Mouse (Mus musculus) midbrain, embryonic 15.5 days (tissue): ENCODE results near the gene Carmil1. TPM values are rescaled to one million over a fixed set of nuclear protein-coding genes. Genes with fewer than 3 reads are reported as not detected.

Experiments
- ATAC-seq: fragments of 200-750 bp; cut with Nextera tagmentation; replicated peaks from 2 replicates; pipeline ENCODE4 v1.8.0; 2017; ENCODE audit warnings: moderate TSS enrichment
- H3K27ac ChIP-seq: fragments of 300-500 bp; sonication (generic); 2 replicates; pipeline ENCODE4 v1.5.1; 2015; ENCODE audit warnings: mild to moderate bottlenecking, inconsistent platforms
- H3K27me3 ChIP-seq: fragments of 300-500 bp; sonication (generic); replicated peaks from 2 replicates; pipeline ENCODE4 v1.6.1; 2015; ENCODE audit warnings: inconsistent platforms
- H3K36me3 ChIP-seq: fragments of 300-500 bp; sonication (generic); replicated peaks from 2 replicates; pipeline ENCODE4 v1.6.1; 2015; ENCODE audit warnings: inconsistent platforms
- H3K4me1 ChIP-seq: fragments of 300-500 bp; sonication (generic); 2 replicates; pipeline ENCODE4 v1.6.1; 2015; ENCODE audit warnings: inconsistent platforms
- H3K4me2 ChIP-seq: fragments of 300-500 bp; sonication (generic); 2 replicates; pipeline ENCODE4 v1.6.1; 2015; ENCODE audit warnings: inconsistent platforms, mild to moderate bottlenecking, moderate library complexity
- H3K4me3 ChIP-seq: fragments of 300-500 bp; sonication (generic); 2 replicates; pipeline ENCODE4 v1.5.1; 2015; ENCODE audit warnings: mild to moderate bottlenecking, inconsistent platforms
- H3K9ac ChIP-seq: fragments of 300-500 bp; sonication (generic); 2 replicates; pipeline ENCODE4 v1.6.1; 2015; ENCODE audit warnings: mild to moderate bottlenecking, inconsistent platforms
- H3K9me3 ChIP-seq: fragments of 300-500 bp; sonication (generic); 2 replicates; pipeline ENCODE4 v1.6.1; 2016; ENCODE audit warnings: inconsistent platforms
- WGBS: fragments of 180-500 bp; shearing (Covaris S2); methylation state at CpG from one replicate; pipeline ENCODE4 v1.1.7; 2015; ENCODE audit warnings: mixed read lengths; 5-methylcytosine and 5-hydroxymethylcytosine counted together
- polyA plus RNA-seq: library from polyadenylated mRNA; unstranded; fragments of >200 nt; fragmentation: Nextera tagmentation; extraction: Ambion mirVana; gene quantifications from 2 replicates; pipeline ENCODE4 v1.2.1, GENCODE M21; 2015

The Carmil1 gene
- polyA plus RNA-seq, 1 experiment from 2014 or later = 41.3 TPM

- whole genome bisulfite sequencing = 45% methylated on average over 21 of the region's 21 CpGs
- H3K4me1 ChIP-seq = peaks cover 12% of the 10 kb centered on the region
- 0 out of 2 replicates have a peak overlapping the region, but pooled peaks have one; percentile 4 for H3K27ac ChIP-seq
- H3K4me3 ChIP-seq = no peak overlapping the region
- no peak overlapping the region for H3K9ac ChIP-seq
- H3K4me2 ChIP-seq = no peak overlapping the region
- no peaks in the 10 kb centered on the region for H3K27me3 ChIP-seq
- H3K9me3 ChIP-seq = no peaks in the 10 kb centered on the region
- ATAC-seq = peak; percentile 49; the same call in 1 of the 2 replicates
- no peaks in the 10 kb centered on the region for H3K36me3 ChIP-seq
Observed at GRCm38 (mm10) chr13:24135282-24136230, 145.0 kb downstream of the Carmil1 start.

GRCm38 (mm10) chr13:24132866-24133265 lies 147.7 kb downstream of the Carmil1 start:
- Histone ChIP-seq H3K4me2 (no peak overlapping the region), H3K9me3 (no peaks in the 10 kb centered on the region), H3K9ac (no peak overlapping the region), H3K4me1 (peaks cover 12% of the 10 kb centered on the region), H3K4me3 (no peak overlapping the region), H3K27ac (no peak overlapping the region), H3K36me3 (no peaks in the 10 kb centered on the region), H3K27me3 (no peaks in the 10 kb centered on the region)
- ATAC-seq = no peak
- WGBS = 97% methylated on average over 3 of the region's 3 CpGs

GRCm38 (mm10) chr13:24131319-24131718 lies 149.3 kb downstream of the Carmil1 start:
- WGBS = 89% methylated on average over 5 of the region's 5 CpGs
- no peak overlapping the region for H3K9ac ChIP-seq
- H3K4me3 ChIP-seq = no peak overlapping the region
- H3K4me1 ChIP-seq = peaks cover 11% of the 10 kb centered on the region
- no peaks in the 10 kb centered on the region for H3K27me3 ChIP-seq
- H3K27ac ChIP-seq = no peak overlapping the region
- H3K4me2 ChIP-seq = no peak overlapping the region
- no peaks in the 10 kb centered on the region for H3K36me3 ChIP-seq
- ATAC-seq = no peak
- H3K9me3 ChIP-seq = no peaks in the 10 kb centered on the region

- WGBS = 96% methylated on average over 2 of the region's 2 CpGs
- Histone ChIP-seq H3K4me1 (peaks cover 6% of the 10 kb centered on the region; the same call in 1 of the 2 replicates), H3K27ac (no peak overlapping the region), H3K27me3 (no peaks in the 10 kb centered on the region), H3K4me2 (no peak overlapping the region), H3K36me3 (no peaks in the 10 kb centered on the region), H3K4me3 (no peak overlapping the region), H3K9ac (no peak overlapping the region), H3K9me3 (no peaks in the 10 kb centered on the region)
- no peak for ATAC-seq
Observed at GRCm38 (mm10) chr13:24130741-24131140, 149.9 kb downstream of the Carmil1 start.

GRCm38 (mm10) chr13:24128731-24129130 lies 151.9 kb downstream of the Carmil1 start:
- no peaks in the 10 kb centered on the region for H3K4me1 ChIP-seq
- H3K4me3 ChIP-seq = no peak overlapping the region
- no peak overlapping the region for H3K4me2 ChIP-seq
- no peak overlapping the region for H3K9ac ChIP-seq
- no peak overlapping the region for H3K27ac ChIP-seq
- ATAC-seq = no peak
- no peaks in the 10 kb centered on the region for H3K9me3 ChIP-seq
- no peaks in the 10 kb centered on the region for H3K36me3 ChIP-seq
- no peaks in the 10 kb centered on the region for H3K27me3 ChIP-seq
- 95% methylated on average over 1 of the region's 1 CpGs for WGBS

- Histone ChIP-seq H3K36me3 (no peaks in the 10 kb centered on the region), H3K4me1 (no peaks in the 10 kb centered on the region), H3K27me3 (no peaks in the 10 kb centered on the region), H3K9me3 (no peaks in the 10 kb centered on the region), H3K27ac (no peak overlapping the region), H3K4me2 (no peak overlapping the region), H3K9ac (no peak overlapping the region), H3K4me3 (no peak overlapping the region)
- ATAC-seq = no peak
- WGBS = 89% methylated on average over 6 of the region's 6 CpGs
Observed at GRCm38 (mm10) chr13:24125865-24126264, 154.7 kb downstream of the Carmil1 start.

- Histone ChIP-seq H3K27ac (no peak overlapping the region), H3K9ac (no peak overlapping the region), H3K4me2 (no peak overlapping the region), H3K9me3 (no peaks in the 10 kb centered on the region), H3K27me3 (no peaks in the 10 kb centered on the region), H3K4me1 (no peaks in the 10 kb centered on the region), H3K4me3 (no peak overlapping the region), H3K36me3 (no peaks in the 10 kb centered on the region)
- 81% methylated on average over 7 of the region's 7 CpGs for WGBS
- ATAC-seq = 0 out of 2 replicates have a peak, but pooled peaks have one; percentile 24
Observed at GRCm38 (mm10) chr13:24117181-24117812, 163.3 kb downstream of the Carmil1 start.

- 74% methylated on average over 9 of the region's 9 CpGs for WGBS
- H3K9ac ChIP-seq = no peak overlapping the region
- H3K4me2 ChIP-seq = no peak overlapping the region
- H3K36me3 ChIP-seq = no peaks in the 10 kb centered on the region
- H3K27ac ChIP-seq = no peak overlapping the region
- H3K9me3 ChIP-seq = no peaks in the 10 kb centered on the region
- H3K4me1 ChIP-seq = no peaks in the 10 kb centered on the region
- H3K27me3 ChIP-seq = no peaks in the 10 kb centered on the region
- no peak overlapping the region for H3K4me3 ChIP-seq
- peak; percentile 55; the same call in 1 of the 2 replicates for ATAC-seq
Observed at GRCm38 (mm10) chr13:24112689-24113348, 167.8 kb downstream of the Carmil1 start.

GRCm38 (mm10) chr13:24110329-24110728 lies 170.3 kb downstream of the Carmil1 start:
- peak; percentile 59 for ATAC-seq
- Histone ChIP-seq H3K36me3 (no peaks in the 10 kb centered on the region), H3K27ac (no peak overlapping the region), H3K4me2 (no peak overlapping the region), H3K4me3 (no peak overlapping the region), H3K9me3 (no peaks in the 10 kb centered on the region), H3K27me3 (no peaks in the 10 kb centered on the region), H3K4me1 (peaks cover 4% of the 10 kb centered on the region; the same call in 1 of the 2 replicates), H3K9ac (no peak overlapping the region)
- 42% methylated on average over 7 of the region's 7 CpGs for WGBS

- Histone ChIP-seq H3K27me3 (no peaks in the 10 kb centered on the region), H3K9ac (no peak overlapping the region), H3K27ac (no peak overlapping the region), H3K4me1 (peaks cover 4% of the 10 kb centered on the region; the same call in 1 of the 2 replicates), H3K36me3 (no peaks in the 10 kb centered on the region), H3K9me3 (no peaks in the 10 kb centered on the region), H3K4me2 (no peak overlapping the region), H3K4me3 (no peak overlapping the region)
- WGBS = 53% methylated on average over 7 of the region's 7 CpGs
- no peak for ATAC-seq
Observed at GRCm38 (mm10) chr13:24108282-24108681, 172.3 kb downstream of the Carmil1 start.

GRCm38 (mm10) chr13:24107058-24107457 lies 173.5 kb downstream of the Carmil1 start:
- Histone ChIP-seq H3K9me3 (no peaks in the 10 kb centered on the region), H3K36me3 (no peaks in the 10 kb centered on the region), H3K4me3 (no peak overlapping the region), H3K4me2 (no peak overlapping the region), H3K9ac (no peak overlapping the region), H3K4me1 (peaks cover 4% of the 10 kb centered on the region; the same call in 1 of the 2 replicates), H3K27ac (no peak overlapping the region), H3K27me3 (no peaks in the 10 kb centered on the region)
- no peak for ATAC-seq
- WGBS = 94% methylated on average over 3 of the region's 3 CpGs

- H3K9ac ChIP-seq = no peak overlapping the region
- H3K27me3 ChIP-seq = no peaks in the 10 kb centered on the region
- peaks cover 7% of the 10 kb centered on the region; the same call in 1 of the 2 replicates for H3K4me1 ChIP-seq
- ATAC-seq = no peak
- 84% methylated on average over 5 of the region's 5 CpGs for WGBS
- no peak overlapping the region for H3K4me2 ChIP-seq
- no peak overlapping the region for H3K4me3 ChIP-seq
- no peaks in the 10 kb centered on the region for H3K36me3 ChIP-seq
- no peaks in the 10 kb centered on the region for H3K9me3 ChIP-seq
- H3K27ac ChIP-seq = 0 out of 2 replicates have a peak overlapping the region, but pooled peaks have one; percentile 11
Observed at GRCm38 (mm10) chr13:24105838-24106237, 174.8 kb downstream of the Carmil1 start.
